ENCODE assay signal across 16 mouse cellular contexts in the genomic region with DNA sequence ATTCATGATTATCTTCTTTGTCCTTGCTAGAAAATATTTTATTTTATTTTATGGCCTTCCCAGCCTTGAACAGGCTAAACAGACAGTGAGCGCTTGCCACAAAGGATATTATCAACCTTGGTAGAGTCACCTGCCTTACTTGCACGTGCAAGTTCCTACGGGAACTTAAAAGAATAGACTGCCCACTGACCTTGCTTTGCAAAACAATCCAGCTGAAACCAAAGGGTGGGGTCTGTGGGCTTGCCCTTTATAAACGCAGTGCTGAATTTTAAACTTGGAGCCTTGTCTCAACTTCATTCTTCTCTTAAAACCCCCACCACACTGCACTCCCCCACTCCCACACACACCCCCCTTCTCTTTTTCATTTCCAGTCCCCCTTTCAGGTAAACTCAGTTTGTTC.
"Had no signal": no experiment of that assay in that cellular context is flagged by ENCODE, and none has a peak within 500 bp of the region (broad histone marks: within the 10 kb centered on the region; RNA-seq: fewer than 3 reads in every experiment).

No protein-coding gene starts in this region.

- H3K4me2 ChIP-seq: limb, embryonic 12.5 days; liver, embryonic 13.5 days; lung, embryonic 15.5 days; midbrain, embryonic 11.5 days; midbrain, embryonic 15.5 days; neural tube, embryonic 12.5 days had no signal

- H3K36me3 ChIP-seq: limb, embryonic 12.5 days; liver, embryonic 13.5 days; lung, embryonic 15.5 days; midbrain, embryonic 15.5 days; neural tube, embryonic 12.5 days had no signal

- H3K27me3 ChIP-seq: limb, embryonic 12.5 days; liver, embryonic 13.5 days; lung, embryonic 15.5 days; megakaryocyte, embryonic 14.5 days; midbrain, embryonic 15.5 days; neural tube, embryonic 12.5 days had no signal

- DNase-seq: kidney, postnatal 14 days; layer of hippocampus, adult 9-11 months; layer of hippocampus, postnatal 36 days; liver; liver, embryonic 13.5 days; liver, postnatal 0 days; lung, postnatal 14 days; thymus, postnatal 4 days had no signal

- H3K9ac ChIP-seq: limb, embryonic 12.5 days; liver, embryonic 13.5 days; liver, postnatal 0 days; lung, embryonic 15.5 days; midbrain, embryonic 15.5 days; neural tube, embryonic 12.5 days had no signal

- H3K4me3 ChIP-seq: limb, embryonic 12.5 days; liver, embryonic 13.5 days; lung, embryonic 15.5 days; megakaryocyte, embryonic 14.5 days; midbrain, embryonic 15.5 days; neural tube, embryonic 12.5 days had no signal

- H3K27ac ChIP-seq: limb, embryonic 12.5 days; liver, embryonic 13.5 days; lung, embryonic 15.5 days; macrophage; midbrain, embryonic 15.5 days; neural tube, embryonic 12.5 days; stomach, postnatal 0 days had no signal

- H3K9me3 ChIP-seq: limb, embryonic 12.5 days; liver, embryonic 13.5 days; lung, embryonic 15.5 days; midbrain, embryonic 15.5 days; neural tube, embryonic 12.5 days had no signal

- H3K4me1 ChIP-seq: limb, embryonic 12.5 days; lung, embryonic 15.5 days; megakaryocyte, embryonic 14.5 days; midbrain, embryonic 15.5 days; neural tube, embryonic 12.5 days had no signal

- ATAC-seq: liver, postnatal 0 days; midbrain, embryonic 15.5 days had no signal
